28 mouse cellular contexts compared by ENCODE assay signal in genomic region chr13:53177424-53177718, GRCm38 (mm10).
DNase-seq lines count a peak whose midpoint lies in the region; ATAC-seq and TF ChIP-seq lines count a peak whose summit lies in the region.
"Had no signal": no experiment of that assay in that cellular context is flagged by ENCODE, and none has a peak within 500 bp of the region (broad histone marks: within the 10 kb centered on the region; RNA-seq: fewer than 3 reads in every experiment).

No protein-coding gene starts in this region.

- H3K9ac ChIP-seq in hindbrain, postnatal 0 days (replicated peaks; ENCODE audit: low read length), result no peak overlapping the region
- H3K9ac ChIP-seq in ES-Bruce4 (ENCODE audit: low read depth, poor library complexity, severe bottlenecking), result no peak overlapping the region
- H3K9ac ChIP-seq in embryonic facial prominence, embryonic 15.5 days, result no peak overlapping the region
- H3K9ac ChIP-seq: heart, embryonic 12.5 days; liver, embryonic 14.5 days; midbrain, embryonic 13.5 days; neural tube, embryonic 15.5 days had no signal

- H3K4me3 ChIP-seq in hindbrain, embryonic 10.5 days, result no peak overlapping the region
- no peak overlapping the region for H3K4me3 ChIP-seq in hindbrain, postnatal 0 days (ENCODE audit: low read length)
- no peak overlapping the region for H3K4me3 ChIP-seq in ES-Bruce4 (ENCODE audit: low read depth, low read length)
- H3K4me3 ChIP-seq in embryonic facial prominence, embryonic 10.5 days, result no peak overlapping the region
- H3K4me3 ChIP-seq in embryonic facial prominence, embryonic 15.5 days (replicated peaks), result no peak overlapping the region
- H3K4me3 ChIP-seq: heart, embryonic 12.5 days; left cerebral cortex, adult 2 months; midbrain, embryonic 13.5 days; neural tube, embryonic 15.5 days had no signal

- no peaks in the 10 kb centered on the region for H3K36me3 ChIP-seq in hindbrain, embryonic 10.5 days
- H3K36me3 ChIP-seq in hindbrain, postnatal 0 days (ENCODE audit: insufficient read depth, low read length), result no peaks in the 10 kb centered on the region
- H3K36me3 ChIP-seq in ES-Bruce4 (ENCODE audit: control insufficient read depth, insufficient read depth, low read length, poor library complexity, severe bottlenecking), result no peaks in the 10 kb centered on the region
- H3K36me3 ChIP-seq in embryonic facial prominence, embryonic 10.5 days (replicated peaks), result no peaks in the 10 kb centered on the region
- no peaks in the 10 kb centered on the region for H3K36me3 ChIP-seq in embryonic facial prominence, embryonic 15.5 days
- H3K36me3 ChIP-seq: heart, embryonic 12.5 days; midbrain, embryonic 13.5 days; neural tube, embryonic 15.5 days had no signal

- ATAC-seq in hindbrain, postnatal 0 days, result no peak
- no peak for ATAC-seq in embryonic facial prominence, embryonic 15.5 days (ENCODE audit: insufficient number of reproducible peaks, low FRiP score, low TSS enrichment, low read depth)

- 0 out of 2 replicates have a peak overlapping the region, but pooled peaks have one; percentile 68 for H3K27ac ChIP-seq in hindbrain, embryonic 10.5 days
- no peak overlapping the region for H3K27ac ChIP-seq in hindbrain, postnatal 0 days
- H3K27ac ChIP-seq in ES-Bruce4 (ENCODE audit: insufficient read depth, low read length), result peak overlapping the region; percentile 54
- H3K27ac ChIP-seq in embryonic facial prominence, embryonic 10.5 days (replicated peaks), result peak overlapping the region; percentile 78
- H3K27ac ChIP-seq in embryonic facial prominence, embryonic 15.5 days (replicated peaks), result 0 out of 2 replicates have a peak overlapping the region, but pooled peaks have one; percentile 67
- H3K27ac ChIP-seq: left cerebral cortex, adult 2 months; liver, embryonic 14.5 days; macrophage; neural tube, embryonic 15.5 days had no signal

- DNase-seq in hindbrain, embryonic 10.5 days (ENCODE audit: low spot score), result no peak
- DNase-seq in hindbrain, postnatal 0 days (ENCODE audit: low spot score), result no peak
- no peak for DNase-seq in embryonic facial prominence, embryonic 10.5 days (ENCODE audit: low spot score)
- DNase-seq in layer of hippocampus, postnatal 14 days (ENCODE audit: low spot score in 2 of 2), result no peak
- no peak for DNase-seq in thymus, postnatal 36 days
- DNase-seq: adrenal gland, adult 8-10 months; B cell, adult 2 months; cerebellum, adult 2 months; cerebellum, postnatal 25 days; gastrocnemius, postnatal 25 days; heart, adult 11 months; heart, postnatal 10 days; kidney, postnatal 25 days; liver; lung, adult 2 months; lung, postnatal 10 days; right cerebral cortex, postnatal 25 days; spleen, adult 18-20 months; thymus, adult 2 months; thymus, postnatal 4 days had no signal

- no peak for TF ChIP-seq EP300 in ES-Bruce4 (IDR thresholded peaks at IDR 0.05; ENCODE audit: insufficient read depth, low read depth, low read length)

- no peaks in the 10 kb centered on the region for H3K9me3 ChIP-seq in hindbrain, embryonic 10.5 days
- no peaks in the 10 kb centered on the region for H3K9me3 ChIP-seq in hindbrain, postnatal 0 days (ENCODE audit: low read length)
- no peaks in the 10 kb centered on the region for H3K9me3 ChIP-seq in ES-Bruce4 (replicated peaks; ENCODE audit: control insufficient read depth, insufficient read depth, low read length, poor library complexity, severe bottlenecking)
- H3K9me3 ChIP-seq in embryonic facial prominence, embryonic 10.5 days, result no peaks in the 10 kb centered on the region
- no peaks in the 10 kb centered on the region for H3K9me3 ChIP-seq in embryonic facial prominence, embryonic 15.5 days (replicated peaks)
- H3K9me3 ChIP-seq: heart, embryonic 12.5 days; midbrain, embryonic 13.5 days; neural tube, embryonic 15.5 days had no signal

- TF ChIP-seq CTCF in hindbrain, postnatal 0 days (IDR thresholded peaks at IDR 0.05; ENCODE audit: low read depth), result no peak
- no peak for TF ChIP-seq CTCF in ES-Bruce4 (IDR thresholded peaks at IDR 0.05; ENCODE audit: low read depth, low read length)

- no peak overlapping the region for H3K4me2 ChIP-seq in hindbrain, postnatal 0 days (ENCODE audit: low read depth, low read length)
- H3K4me2 ChIP-seq in embryonic facial prominence, embryonic 15.5 days (replicated peaks), result no peak overlapping the region
- H3K4me2 ChIP-seq: heart, embryonic 12.5 days; midbrain, embryonic 13.5 days; neural tube, embryonic 15.5 days had no signal

- WGBS in hindbrain, embryonic 10.5 days, result 46% methylated on average over 7 of the region's 7 CpGs
- WGBS in hindbrain, postnatal 0 days, result 42% methylated on average over 7 of the region's 7 CpGs
- 40% methylated on average over 7 of the region's 7 CpGs for WGBS in embryonic facial prominence, embryonic 10.5 days
- WGBS in embryonic facial prominence, embryonic 15.5 days, result 36% methylated on average over 7 of the region's 7 CpGs

- no peak for TF ChIP-seq POLR2A in ES-Bruce4 (IDR thresholded peaks at IDR 0.05; ENCODE audit: insufficient read depth, low read length)

- H3K27me3 ChIP-seq in hindbrain, embryonic 10.5 days (ENCODE audit: insufficient read depth, poor library complexity, severe bottlenecking), result no peaks in the 10 kb centered on the region
- H3K27me3 ChIP-seq in hindbrain, postnatal 0 days (ENCODE audit: insufficient read depth, low read length), result no peaks in the 10 kb centered on the region
- H3K27me3 ChIP-seq in ES-Bruce4 (ENCODE audit: control insufficient read depth, insufficient read depth, low read length, poor library complexity, severe bottlenecking), result no peaks in the 10 kb centered on the region
- H3K27me3 ChIP-seq in embryonic facial prominence, embryonic 10.5 days (replicated peaks; ENCODE audit: low read depth, poor library complexity, severe bottlenecking), result no peaks in the 10 kb centered on the region
- no peaks in the 10 kb centered on the region; the same call in 1 of the 2 replicates for H3K27me3 ChIP-seq in embryonic facial prominence, embryonic 15.5 days
- H3K27me3 ChIP-seq: heart, embryonic 12.5 days; neural tube, embryonic 15.5 days had no signal

- peaks cover 64% of the 10 kb centered on the region for H3K4me1 ChIP-seq in hindbrain, embryonic 10.5 days (replicated peaks)
- H3K4me1 ChIP-seq in hindbrain, postnatal 0 days (ENCODE audit: insufficient read depth, low read length), result peaks cover 15% of the 10 kb centered on the region; the same call in 1 of the 2 replicates
- peaks cover 25% of the 10 kb centered on the region for H3K4me1 ChIP-seq in ES-Bruce4 (ENCODE audit: control insufficient read depth, insufficient read depth, low read length)
- H3K4me1 ChIP-seq in embryonic facial prominence, embryonic 10.5 days, result peaks cover 82% of the 10 kb centered on the region
- peaks cover 66% of the 10 kb centered on the region for H3K4me1 ChIP-seq in embryonic facial prominence, embryonic 15.5 days
